Mouse (Mus musculus): ENCODE results near the gene Exo5. TPM values are rescaled to one million over a fixed set of nuclear protein-coding genes. Genes with fewer than 3 reads are reported as not detected.
A peak's percentile ranks its signal among the peaks of the same experiment; 100 is the strongest.

The Exo5 gene
- total RNA-seq, 2 experiments from 2014 or later: 9.3 to 11.6 TPM

- intact Hi-C loops (cut with DNase I): no loop called here
- peak; percentile 69 to 88 for DNase-seq (ENCODE audit: low spot score in 2 of 2)
These were observed 42.7 kb downstream of the Exo5 start for GRCm38 (mm10) chr4:120882002-120882625.

DNA sequence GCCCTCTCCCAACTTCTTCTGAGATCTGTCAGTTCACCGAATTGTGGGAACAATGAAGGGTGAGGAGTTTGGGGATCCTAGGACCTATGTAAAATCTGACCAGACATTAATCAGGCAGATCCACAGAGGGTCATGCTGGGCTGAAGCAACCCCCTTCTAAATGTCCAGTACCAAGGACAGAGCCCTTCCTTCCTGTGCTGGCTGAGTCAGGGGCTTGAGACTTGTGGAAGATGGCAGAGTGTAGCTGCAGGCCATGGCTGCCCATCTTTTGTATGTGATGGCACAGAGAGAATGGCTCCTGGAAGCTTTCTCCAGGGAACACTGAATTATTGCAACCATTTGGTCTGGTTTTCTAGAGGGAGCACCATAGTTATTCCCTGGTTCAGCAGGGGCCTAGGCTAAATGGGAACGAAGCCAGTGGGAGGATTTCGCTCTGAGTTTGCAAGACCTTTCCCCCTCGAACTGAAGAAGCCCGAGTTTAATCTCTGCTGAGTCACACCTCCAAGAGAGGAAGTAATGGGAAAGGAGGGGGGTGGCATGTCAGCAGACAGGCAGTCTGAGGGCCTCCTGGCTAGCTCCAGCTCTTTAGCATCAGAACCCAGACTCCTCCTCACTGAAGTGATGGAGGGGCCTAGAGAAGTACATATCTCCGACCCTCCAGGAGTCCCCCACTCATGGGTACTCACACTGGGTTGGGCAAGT, 43.9 kb downstream of the Exo5 start:
- no peak for DNase-seq (ENCODE audit: low spot score in 2 of 2)

DNA sequence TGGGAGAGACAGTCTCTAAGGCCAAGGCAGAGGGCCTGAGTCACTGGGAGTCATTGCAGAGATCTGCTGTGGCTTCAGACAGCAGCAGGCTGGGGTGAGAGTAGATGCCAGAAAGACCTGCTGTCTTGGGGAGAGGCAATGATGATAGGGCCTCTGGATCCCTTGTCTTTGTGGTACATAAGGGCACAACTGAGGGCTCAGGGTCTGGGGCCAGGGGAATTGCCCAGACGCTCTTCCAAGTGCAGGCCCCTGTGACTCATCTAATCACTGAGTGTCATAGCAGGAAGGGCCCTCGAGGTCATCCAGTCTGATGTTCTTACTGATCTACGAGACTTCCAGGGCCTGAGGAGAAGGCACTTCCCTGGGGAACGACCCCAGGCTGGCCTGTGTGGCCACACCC, 45.4 kb downstream of the Exo5 start:
- intact Hi-C loops (cut with DNase I): no loop called here
- no peak for DNase-seq (ENCODE audit: low spot score in 2 of 2)

More for the DNA sequence above, 43.9 kb downstream of the Exo5 start:
- intact Hi-C loops (cut with DNase I): no loop called here

DNA sequence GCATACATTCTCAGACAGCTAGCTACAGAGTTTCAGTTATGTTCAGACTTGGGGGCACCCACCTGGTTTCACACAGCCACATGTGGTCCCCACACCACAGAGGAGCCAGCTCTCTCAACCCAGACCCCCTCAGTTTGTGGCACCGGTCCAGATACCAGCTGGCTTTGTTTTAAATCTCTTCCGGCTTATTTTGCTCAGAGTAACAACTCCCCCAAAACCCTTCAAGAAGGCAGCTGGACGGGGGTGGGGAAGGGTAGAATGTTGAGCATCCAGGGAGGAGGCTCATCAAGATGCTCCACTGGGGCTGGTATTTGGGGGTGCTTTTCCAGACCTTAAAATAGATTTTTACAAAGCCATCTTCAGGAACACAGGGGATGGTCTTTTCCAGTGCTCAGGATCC, 46.1 kb downstream of the Exo5 start:
- intact Hi-C loops (cut with DNase I): no loop called here
- DNase-seq (ENCODE audit: low spot score in 2 of 2): peak; percentile 53 to 58

DNA sequence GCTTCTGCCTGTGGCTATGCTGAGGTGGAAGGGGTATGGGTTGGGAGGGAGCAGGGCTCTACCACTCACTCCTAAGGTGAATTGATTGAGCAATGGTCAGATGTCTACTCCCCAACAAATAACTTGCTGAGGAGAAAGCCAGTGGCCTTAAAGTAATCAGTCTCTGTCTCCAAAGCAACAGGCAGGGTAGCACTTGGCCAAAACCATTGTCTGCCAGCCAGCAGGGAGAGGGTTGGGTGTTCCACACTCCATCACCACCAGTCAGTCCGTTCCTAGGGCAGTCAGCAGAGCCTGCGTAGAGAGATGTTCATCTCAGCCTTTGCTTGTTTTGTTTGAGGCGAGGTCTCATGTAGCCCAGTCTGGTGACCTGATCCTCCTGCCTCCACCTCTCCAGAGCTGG, 48.9 kb downstream of the Exo5 start:
- intact Hi-C loops (cut with DNase I): no loop called here
- no peak for DNase-seq (ENCODE audit: low spot score in 2 of 2)

Small RNA genes lying within 50 kb of the gene (microRNA-seq; reads per million reads assigned to microRNA genes)
- 1.1 to 2.0 reads per million in 2 experiments for gene Mir7015

Other genes with a start within 250 kb of the Exo5 start
- 1 to 10 TPM; 8.5 to 9.0 TPM for gene Kcnq4, start 176.4 kb downstream of the Exo5 start, total RNA-seq (2021)
- 10 to 100 TPM; 48.3 to 50.1 TPM for gene Nfyc, start 93.4 kb downstream of the Exo5 start, total RNA-seq (2021)
- 10 to 100 TPM; 40.9 to 49.1 TPM for gene Rims3, start 70.2 kb downstream of the Exo5 start, total RNA-seq (2021)
- gene Zfp69, start 26.7 kb upstream of the Exo5 start, total RNA-seq (2021): 1 to 10 TPM; 1.8 TPM
- gene Smap2, start 92.2 kb upstream of the Exo5 start, total RNA-seq (2021): 100 to 1,000 TPM; 160 to 163 TPM
- gene Col9a2, start 114.4 kb upstream of the Exo5 start, total RNA-seq (2021): 10 to 100 TPM; 10.2 to 12.7 TPM
- 10 to 100 TPM; 23.3 to 24.5 TPM for gene Zmpste24, start 173.2 kb upstream of the Exo5 start, total RNA-seq (2021)
- not detected for gene Tmco2, start 184.2 kb upstream of the Exo5 start, total RNA-seq (2021)